Mouse (Mus musculus): ENCODE results near the gene Cmtr2.

The Cmtr2 gene

GRCm38 (mm10) chr8:110253986-110254385 lies 38.5 kb downstream of the Cmtr2 start:
- DNase-seq (ENCODE audit: low read depth, low spot score) = no peak

- DNase-seq (ENCODE audit: low read depth, low spot score) = no peak
Observed at GRCm38 (mm10) chr8:110265796-110266305, 50.4 kb downstream of the Cmtr2 start.

- DNase-seq (ENCODE audit: low read depth, low spot score) = no peak
Observed at GRCm38 (mm10) chr8:110266741-110267140, 51.3 kb downstream of the Cmtr2 start, which contains the start of gene Hydin. TSS of gene Hydin (plus strand) at chr8:110266977.

- DNase-seq (ENCODE audit: low read depth, low spot score) = no peak
Observed at GRCm38 (mm10) chr8:110267268-110267667, 51.8 kb downstream of the Cmtr2 start.

GRCm38 (mm10) chr8:110270659-110271058 lies 55.2 kb downstream of the Cmtr2 start:
- no peak for DNase-seq (ENCODE audit: low read depth, low spot score)

GRCm38 (mm10) chr8:110273394-110273793 lies 57.9 kb downstream of the Cmtr2 start:
- DNase-seq (ENCODE audit: low read depth, low spot score) = no peak

All from c-Kit-negative CD71-positive TER-119-positive erythroid progenitor cells, embryonic 14.5 days (primary cell).